Mouse (Mus musculus) cerebellum, adult 11-12 months (tissue): ENCODE results near the gene Otud7b.
A peak's percentile ranks its signal among the peaks of the same experiment; 100 is the strongest.

Source experiments
- DNase-seq: peaks from one replicate; pipeline ENCODE4 v3.0.0; 2022

Gene Otud7b

DNA sequence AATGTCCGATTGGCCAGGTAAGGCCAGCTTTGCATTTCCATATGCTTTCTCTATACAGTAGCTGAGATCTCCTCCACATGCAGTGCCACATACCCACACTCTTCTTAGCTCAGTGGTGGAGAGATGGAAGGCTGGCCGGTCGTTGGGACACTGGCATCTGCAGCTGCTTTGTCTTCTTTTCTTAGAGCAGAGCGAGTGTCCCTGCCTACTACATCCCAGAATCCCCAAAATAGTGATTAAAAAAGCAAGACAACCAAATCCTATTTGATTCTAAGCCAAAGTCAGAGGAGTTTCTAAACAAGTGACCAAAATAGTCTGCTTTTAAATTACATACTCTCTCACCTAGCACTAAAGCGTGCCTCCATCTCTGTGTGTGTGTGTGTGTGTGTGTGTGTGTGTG, 48.3 kb downstream of the Otud7b start:
- no peak for DNase-seq

DNA sequence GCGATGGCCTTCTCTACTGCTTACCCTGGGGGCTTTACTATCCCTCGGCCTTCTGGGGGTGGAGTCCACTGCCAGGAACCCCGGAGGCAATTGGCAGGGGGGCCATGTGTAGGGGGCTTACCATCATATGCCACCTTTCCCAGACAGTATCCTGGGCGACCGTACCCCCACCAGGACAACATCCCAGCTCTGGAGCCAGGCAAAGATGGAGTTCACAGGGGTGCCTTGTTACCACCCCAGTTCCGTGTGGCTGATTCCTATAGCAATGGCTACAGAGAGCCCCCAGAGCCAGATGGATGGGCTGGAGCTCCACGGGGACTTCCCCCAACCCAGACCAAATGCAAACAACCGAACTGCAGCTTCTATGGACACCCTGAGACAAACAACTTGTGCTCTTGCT, 51.2 kb downstream of the Otud7b start:
- no peak for DNase-seq

DNA sequence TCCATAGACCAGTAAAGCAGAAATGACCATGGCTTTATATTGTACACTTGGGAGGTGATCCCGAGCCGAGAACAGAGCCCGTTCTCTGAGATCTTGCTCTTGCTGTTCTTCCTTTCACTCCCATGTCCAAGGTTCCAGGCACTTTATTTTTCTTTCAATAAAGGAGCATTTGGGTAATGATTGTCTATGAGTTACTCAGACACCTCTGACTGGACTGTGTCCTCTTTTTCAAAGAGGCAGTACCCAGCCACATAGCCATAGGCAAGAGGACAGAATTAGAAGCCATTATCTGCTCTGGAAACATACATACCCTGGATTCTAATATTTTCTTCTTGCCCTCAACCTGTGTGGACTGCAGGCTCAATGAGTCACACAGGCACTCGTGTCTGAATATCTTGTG, 55.5 kb downstream of the Otud7b start:
- DNase-seq = no peak

DNA sequence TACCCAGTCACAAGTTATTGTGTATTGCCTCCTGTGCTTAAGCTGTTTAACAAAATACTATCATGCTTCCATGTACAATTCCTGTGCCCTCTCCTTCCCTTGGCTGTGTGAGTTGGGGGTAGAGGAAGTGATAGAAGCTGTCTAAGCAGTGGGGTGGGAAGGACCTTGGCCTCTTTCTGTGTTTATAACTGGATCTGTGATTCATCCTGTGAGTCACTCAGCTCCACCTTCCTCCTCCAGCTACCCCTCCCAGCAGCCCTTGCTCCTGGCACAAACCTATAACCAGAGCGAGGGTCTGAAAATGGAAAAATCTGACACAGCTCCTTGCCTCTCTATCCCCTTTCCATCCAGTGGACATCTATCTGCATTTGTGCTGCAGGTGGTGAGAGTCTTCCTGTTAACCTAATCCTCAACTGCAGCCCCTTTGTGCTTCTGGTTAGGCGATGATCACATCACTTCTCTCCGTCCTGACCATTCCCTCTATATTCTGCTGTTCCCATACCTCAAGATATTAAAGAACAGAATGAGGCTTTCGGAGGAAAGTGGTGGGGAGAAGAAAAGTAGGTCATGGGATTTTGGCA, 56.0 kb downstream of the Otud7b start:
- peak; percentile 50 for DNase-seq

DNA sequence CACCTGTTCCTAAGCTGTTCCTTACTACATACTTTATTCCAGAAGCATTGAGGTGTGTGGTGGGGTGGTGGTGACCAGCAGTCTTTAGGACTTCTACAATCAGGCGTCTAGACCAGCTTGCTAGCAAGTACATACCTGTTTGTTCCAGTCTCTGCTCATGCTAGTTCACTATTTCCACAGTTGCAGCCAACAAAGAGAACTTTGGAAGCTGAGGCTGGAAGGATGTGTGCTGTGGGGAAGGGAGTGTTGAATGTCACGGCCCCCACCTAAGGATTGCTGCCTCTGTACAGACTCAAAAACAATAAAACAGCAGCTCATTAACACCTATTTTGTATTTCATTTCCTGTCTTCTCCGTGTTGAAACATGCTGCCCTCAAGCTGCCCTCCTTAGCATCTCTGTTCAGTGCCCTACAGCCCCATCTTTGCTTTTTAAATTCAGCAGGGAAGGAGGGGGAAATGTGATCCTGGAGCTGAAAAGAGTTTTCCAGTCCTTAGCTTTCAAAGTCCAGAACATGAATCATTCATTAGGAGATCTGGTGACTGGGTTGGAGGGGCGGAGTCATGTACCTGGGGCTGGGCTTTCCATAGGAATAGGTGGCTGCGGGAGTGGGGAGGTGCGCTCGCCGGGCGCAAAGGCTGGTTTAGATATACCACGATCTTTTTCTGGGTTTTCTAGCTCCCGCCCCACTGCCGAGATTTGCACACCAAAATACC, 56.6 kb downstream of the Otud7b start:
- DNase-seq = peak; percentile 78

DNA sequence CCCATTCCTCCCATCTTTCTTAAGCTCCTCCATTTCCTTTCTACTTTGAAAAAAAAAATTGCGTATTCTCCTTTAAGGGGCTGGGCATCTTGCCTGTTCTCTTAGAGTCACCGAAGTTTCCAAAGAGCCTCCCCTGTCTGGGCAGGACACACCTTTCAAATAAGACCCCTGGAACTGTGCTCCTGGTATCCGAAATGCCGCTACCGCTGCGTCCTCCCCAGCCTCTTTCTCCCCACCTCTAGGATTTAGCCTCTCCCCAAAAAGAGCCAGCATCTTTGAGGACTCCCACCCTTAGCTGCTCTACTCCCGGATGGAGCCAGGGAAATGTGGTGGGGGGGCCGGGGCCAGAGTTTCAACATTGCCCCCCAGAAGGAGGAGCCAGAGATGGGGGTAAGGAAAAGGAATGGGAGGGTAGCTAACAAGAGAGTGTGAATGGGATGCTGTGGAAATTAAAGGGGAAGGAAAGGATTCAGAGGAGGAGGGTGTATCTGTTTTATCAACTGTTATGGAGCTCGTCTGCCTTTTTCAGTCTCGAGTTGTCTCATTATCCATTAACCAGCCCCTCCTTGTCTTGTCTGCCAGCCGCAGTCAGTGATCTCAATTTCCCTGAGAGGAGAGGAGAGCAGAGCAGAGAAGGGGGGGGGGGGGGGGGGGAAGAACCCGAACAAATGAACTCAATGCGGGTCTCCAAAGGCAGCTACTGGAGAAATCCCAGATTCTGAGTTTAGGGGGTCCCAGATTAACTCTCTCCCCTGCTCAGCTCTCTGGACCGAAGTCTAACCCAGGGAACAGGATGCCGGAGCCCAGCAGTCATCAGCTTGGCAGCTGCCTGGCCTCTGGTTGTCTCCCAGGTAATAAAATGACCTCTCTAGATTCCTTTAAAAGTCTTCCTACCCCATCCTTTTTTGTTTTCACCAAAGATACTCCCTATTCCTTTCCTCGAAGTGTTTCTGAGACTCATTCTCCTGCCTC, 57.8 kb downstream of the Otud7b start, which contains the start of gene Mtmr11:
Gene Mtmr11, plus strand, starts transcription at position 136 of the 972 bp plus-strand sequence.
- DNase-seq = peak; percentile 38

DNA sequence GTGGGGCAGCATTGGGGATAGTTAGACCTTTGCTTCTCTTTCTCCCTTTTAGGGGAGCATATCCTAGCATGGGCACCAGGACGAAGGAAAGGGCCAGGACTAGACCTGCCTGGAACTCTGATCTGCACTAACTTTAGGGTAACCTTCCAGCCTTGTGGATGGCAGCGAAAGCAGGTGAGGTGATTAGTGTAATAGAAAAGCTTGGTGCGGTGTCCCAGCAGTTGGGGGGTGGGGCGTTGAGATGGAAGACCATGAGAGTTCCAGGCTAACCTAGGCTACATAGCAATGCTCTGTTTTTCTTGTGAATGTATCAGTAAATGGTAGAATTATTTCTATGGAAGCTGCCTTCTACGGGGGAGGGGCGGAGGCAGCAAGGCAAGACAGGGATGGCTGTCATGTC, 58.7 kb downstream of the Otud7b start:
- DNase-seq = no peak

DNA sequence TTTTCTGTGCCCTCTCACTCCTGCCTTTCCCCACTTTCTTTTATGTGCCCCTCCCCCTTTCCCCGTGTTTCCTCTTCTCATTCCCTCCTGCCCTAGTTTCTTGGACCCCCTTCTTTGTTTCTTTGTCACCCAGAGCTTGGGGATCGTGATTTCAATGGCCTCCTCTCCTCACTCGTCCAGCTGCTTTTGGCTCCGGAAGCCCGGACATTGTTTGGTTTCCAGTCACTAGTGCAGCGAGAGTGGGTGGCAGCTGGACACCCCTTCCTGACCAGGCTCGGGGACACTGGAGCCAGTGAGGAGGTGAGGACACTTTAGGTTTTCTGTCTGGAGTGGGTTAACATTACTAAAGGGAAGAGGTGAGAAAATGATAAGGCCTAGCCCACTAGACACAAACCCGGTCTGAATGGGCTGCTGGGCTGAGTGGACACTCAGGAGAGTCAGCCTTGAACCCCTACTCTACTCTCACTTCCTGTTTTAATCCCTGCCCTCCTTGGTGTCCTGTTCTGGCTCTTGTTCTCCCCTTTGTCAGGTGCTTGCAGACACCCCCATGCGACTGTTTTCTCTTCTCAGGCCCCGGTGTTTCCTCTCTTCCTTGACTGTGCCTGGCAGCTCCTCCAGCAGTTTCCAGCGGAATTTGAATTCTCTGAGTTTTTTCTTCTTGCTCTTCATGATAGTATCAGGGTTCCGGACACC, 64.3 kb downstream of the Otud7b start:
- no peak for DNase-seq

DNA sequence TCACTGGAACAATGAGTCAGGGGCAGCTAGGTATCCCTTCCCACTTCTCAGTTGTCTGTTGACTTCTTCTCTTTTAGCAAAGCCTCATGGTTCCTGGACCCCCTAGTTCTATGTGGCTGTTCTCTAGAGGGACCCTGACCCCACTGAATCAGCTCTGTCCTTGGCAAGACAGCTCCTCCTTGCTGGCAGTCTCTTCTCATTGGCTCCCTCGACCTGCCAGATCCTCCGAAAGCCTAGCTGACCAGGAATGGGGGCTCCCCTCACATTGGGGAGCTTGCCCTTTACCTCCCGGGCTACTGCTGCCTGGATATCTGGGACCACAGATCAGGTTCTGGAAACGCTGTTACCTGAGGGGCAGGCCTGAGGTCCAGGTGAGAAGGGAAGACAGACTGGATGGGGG, 65.9 kb downstream of the Otud7b start:
- no peak for DNase-seq

DNA sequence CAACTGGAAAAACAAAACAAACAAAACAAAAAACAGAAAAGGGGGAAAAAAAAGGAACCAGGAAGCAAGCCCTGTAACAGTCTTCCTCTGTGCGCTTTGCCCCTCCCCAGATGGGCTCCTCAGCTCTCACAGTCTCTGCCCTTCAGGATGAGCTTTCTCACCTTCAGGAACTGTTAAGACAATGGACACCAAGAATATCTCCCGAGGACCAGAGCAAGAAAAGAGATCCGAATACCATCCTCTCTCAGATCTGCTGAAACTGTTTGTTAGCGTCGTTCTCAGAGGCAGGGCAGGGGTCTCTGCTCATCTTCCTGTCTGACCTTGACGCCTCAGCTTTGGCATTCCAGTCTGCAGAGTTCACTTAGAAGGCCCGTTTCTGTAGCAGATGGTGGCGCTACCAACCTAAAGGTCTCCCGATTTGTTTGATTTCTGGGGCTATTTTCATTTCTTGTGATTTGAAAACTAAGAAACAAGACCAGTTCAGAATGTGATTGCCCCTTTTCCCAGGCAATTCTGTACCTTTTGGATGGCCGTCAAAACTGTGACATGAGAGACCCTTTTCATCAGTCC, 66.7 kb downstream of the Otud7b start:
- DNase-seq = no peak

DNA sequence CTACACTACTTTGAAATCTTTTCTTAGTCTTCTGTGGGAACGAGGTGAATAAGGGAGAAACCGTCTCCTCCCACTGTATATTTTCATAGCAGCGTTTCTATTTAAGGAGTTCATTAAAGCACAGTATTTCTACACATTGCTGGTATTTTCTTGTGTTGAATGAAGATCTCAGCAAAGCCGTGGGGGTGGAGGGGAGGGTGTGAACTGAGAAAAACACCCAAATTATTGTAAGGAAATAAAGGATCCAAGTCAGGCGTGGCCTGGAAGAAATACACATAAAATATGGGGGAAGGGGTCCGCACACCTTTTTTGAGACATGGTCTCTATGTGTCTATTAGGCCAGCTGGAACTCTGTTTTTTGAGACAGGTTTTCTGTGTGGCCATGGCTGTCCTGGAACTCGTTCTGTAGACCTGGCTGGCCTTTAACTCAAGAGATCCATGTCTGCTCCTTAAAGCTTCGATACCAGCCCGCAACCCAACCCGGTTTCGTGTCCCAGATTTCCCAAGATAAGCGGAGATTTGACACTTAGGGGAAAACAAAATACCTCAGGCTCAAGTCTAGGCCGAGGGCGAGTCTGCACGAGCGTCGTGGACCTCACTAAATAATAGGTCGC, 67.4 kb downstream of the Otud7b start:
- DNase-seq = no peak

DNA sequence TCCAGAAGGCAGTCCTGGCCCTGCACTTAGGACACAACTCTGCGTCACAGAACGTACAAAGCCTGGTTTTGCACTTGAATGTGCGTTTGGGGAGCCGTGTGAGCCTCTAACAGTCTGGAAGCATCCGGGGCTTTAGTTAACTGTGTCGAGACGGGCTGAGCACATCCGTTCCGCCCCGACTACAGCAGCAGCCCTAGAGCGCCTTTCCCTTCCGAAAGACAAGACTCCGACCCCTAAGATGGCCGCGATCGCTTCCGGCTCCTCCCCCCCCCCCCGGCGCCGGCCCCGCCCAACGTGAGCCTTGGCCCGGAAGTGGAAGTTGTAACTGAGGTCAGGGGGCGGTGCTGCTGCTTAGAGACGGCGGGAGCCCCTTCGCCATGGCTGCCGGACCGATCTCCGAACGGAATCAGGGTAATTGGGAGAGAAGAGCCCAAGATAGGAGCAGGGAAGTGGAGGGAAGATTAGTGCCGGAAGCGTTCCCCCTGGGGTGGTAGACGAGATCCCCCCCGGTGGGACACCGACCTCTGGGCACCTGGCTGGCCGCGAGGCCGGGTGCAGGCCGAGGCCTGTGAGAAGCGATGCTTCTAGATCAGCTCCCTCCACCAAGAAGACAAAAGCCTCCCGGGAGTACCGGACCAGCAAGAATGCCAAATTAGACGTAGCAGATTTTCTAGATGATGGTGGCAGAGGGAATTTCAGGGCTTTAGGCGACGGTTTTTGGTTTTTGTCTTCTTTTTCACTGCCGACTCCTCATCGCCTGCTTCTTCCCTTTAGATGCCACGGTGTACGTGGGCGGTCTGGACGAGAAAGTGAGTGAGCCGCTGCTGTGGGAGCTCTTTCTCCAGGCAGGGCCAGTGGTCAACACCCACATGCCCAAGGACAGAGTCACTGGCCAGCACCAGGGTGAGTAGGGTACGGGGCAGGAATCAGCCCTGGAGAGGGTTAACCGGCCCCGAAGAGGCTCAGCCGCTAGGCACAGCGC, 68.2 kb downstream of the Otud7b start, which contains the start of gene Sf3b4:
Gene Sf3b4, plus strand, starts transcription at position 136 of the 982 bp plus-strand sequence.
- peak; percentile 83 for DNase-seq

DNA sequence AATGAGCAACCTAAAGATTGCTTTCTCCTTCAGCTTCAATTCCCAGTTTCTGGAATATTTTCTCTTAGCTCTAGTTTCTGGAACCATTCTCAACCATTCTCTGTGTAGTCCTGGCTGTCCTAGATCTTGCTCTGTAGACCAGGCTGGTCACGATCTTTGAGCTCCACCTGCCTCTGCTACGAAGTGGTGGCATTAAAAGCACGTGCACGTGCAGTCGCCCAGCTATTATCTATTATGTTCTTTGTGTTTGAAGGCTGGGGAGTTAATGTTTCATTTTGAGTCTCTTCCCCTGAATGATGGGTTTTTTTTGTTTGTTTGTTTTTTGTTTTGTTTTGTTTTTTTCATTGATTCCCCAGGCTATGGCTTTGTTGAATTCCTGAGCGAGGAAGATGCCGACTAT, 68.9 kb downstream of the Otud7b start:
- DNase-seq = no peak

DNA sequence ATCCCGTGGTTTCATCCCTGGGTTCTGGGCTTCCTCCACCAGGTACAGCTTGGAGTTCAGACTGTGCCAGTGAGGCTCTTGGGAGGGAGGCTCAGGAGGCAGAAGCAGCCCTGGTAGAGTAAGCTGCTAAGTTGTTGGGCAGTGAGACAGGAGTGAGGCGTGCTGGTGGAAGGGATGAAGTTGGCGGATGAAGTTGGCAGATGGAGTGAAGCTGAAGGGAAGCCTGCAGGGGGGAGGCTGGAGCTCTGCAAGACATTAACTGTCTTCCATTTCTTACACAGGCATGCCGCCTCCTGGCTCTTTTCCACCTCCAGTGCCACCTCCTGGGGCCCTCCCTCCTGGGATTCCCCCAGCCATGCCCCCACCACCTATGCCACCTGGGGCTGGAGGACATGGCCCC, 69.7 kb downstream of the Otud7b start:
- peak; percentile 50 for DNase-seq

DNA sequence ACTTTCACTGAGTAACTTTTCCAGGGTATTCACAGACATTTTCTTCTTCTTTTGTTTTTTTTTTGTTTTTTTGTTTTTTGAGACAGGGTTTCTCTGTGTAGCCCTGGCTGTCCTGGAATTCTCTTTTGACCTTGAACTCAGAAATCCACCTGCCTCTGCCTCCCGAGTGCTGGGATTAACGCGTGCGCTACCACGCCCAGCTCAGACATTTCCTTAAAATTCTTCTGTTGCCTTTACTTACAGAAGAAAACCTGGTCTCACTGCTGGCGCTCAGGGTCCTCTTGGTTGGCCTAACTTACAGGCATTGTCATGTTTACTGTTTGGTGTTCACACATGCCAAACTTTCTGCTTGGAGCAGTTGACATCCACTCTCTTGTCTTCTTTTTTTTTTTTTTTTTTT, 70.9 kb downstream of the Otud7b start:
- no peak for DNase-seq

DNA sequence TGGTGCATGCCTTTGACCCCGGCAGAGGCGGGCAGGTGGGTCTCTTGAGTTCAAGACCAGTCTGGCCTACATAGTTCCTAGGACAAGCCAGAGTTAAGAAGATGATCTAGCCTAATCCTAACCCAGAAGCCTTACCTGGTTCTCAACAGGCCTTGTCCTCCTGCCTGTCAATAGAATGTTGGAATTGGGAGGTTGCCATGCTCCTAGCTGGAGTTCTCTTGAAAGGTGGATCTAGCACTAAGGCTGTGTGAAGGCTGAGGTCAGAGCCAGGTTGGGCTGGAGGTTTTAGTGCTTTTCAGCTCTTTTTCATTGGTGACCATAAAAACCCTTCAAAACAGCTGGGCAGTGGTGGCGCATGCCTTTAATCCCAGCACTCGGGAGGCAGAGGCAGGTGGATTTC, 74.1 kb downstream of the Otud7b start:
- no peak for DNase-seq

DNA sequence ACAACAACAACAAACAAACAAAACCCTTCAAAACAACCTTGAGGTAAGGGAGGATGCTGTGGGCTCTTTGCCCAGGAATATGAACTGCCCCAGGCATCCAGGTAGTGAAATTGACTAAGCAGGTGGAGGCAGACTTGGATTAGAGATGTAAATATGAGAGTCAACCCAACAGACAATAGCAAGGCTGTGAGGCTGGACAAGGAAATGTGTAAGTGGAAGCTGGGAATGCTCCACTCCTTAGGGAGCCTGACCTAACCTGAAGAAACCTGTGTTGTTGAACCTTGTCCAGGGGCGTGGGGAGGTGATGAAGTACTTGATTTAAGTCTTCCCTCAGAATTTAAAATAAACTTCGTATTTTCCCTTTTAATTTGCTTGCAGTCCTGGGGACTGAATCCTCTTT, 74.6 kb downstream of the Otud7b start:
- DNase-seq = no peak

DNA sequence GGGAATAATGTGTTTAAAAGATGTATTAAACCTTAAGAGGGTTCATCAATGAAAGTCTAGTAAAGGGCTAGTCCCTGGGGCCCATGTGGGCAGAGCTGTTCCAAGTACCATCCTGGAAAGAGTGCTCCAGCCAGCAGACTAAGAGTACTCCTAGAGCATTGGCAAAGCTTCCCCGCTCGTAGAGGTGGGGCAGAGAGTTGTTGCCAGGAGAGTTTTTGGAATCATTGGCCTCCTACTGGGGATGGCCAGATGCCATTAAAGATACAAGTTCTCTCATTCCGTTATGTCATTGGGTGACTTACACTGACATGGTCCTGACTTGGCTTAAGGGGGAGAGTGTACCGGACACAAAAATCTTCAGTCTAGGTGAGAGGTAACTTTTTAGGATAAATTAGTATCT, 75.2 kb downstream of the Otud7b start:
- DNase-seq = peak; percentile 68

DNA sequence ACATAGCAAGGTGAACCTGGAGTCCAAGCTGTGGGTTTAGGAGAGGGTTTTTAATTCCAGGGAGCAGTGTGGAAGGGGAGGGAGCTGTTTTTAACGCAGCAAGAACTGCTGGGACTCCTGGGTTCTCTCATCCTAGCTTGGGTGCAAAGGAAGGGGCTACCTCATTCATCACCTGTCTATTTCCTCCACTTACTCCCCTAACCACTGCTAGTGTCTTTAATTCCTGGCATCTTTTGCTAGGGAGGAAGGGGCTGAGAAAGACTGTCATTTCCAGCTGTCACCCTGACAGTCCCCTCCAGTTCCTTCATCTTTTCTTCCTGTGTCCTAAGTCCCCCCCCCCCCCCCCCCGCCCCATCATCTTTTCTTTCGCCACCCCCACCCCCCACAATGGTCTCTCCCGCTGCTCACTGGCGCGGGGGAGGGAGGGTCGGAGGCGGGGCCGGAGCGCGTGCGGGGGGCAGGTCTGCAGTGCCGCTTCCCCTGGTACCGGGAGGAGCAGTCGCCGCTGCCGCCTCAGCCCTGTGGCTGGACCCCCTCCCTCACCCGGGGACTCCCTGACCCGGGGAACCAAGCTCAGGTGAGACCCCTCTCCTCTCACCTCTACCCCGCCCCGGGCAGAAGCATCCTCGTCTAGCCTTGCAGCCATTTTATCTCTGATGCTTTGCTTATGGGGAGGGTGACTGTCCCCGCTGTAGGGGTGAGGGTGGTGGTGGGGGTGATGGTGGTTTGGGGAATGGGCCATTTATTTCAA, 76.6 kb downstream of the Otud7b start, which contains the start of gene Sv2a:
Gene Sv2a, plus strand, starts transcription at position 425 of the 751 bp plus-strand sequence.
- DNase-seq = peak; percentile 86
